Mouse (Mus musculus) layer of hippocampus, adult 11-12 months (tissue): ENCODE results near the gene Rictor.
"Not testable (repeated sequence)": the region's sequence is repeated elsewhere in the genome, so short reads cannot be mapped to it uniquely, and the experiment has no call there.

Source experiments
- DNase-seq: peaks from one replicate; pipeline ENCODE4 v3.0.0; 2022; ENCODE audit warnings: low spot score

Gene Rictor

GRCm38 (mm10) chr15:6739180-6739579 is 31.0 kb downstream of the Rictor start:
- no peak for DNase-seq

- no peak for DNase-seq
Measured at GRCm38 (mm10) chr15:6742337-6743025, 34.3 kb downstream of the Rictor start.

GRCm38 (mm10) chr15:6743723-6744122 is 35.5 kb downstream of the Rictor start:
- no peak for DNase-seq

DNA sequence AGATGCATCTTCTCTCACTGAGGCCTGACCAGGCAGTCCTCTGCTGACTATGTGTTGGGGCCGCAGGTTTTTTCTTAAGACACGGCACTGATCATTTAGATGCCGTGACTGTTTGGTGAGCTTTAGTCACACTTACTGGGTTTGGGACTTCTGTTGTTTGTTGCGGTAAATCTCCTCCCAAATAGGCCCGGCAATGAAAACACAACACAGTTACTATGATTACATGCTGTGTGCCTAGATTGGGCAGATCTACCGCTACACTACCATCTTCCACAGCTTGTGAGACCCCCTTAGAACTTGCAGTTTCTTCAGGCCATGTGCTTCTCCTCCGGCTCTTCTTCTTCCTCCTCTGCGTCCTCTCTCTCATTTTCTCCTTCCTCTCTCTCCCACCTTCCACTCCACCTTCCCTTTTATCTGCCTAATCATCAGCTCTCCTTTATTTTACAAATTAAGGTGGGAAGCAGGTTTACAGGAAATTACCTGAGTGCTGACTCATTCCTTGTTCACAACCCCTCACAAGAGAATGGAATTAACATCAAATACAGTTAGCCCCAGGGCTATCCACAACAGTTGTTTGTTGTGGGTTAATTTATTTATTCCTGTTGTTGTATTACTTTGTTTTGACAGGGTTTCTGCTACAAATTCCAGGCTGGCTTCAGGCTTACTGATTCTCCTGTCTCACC is 38.3 kb downstream of the Rictor start:
- DNase-seq = not testable (repeated sequence)

DNA sequence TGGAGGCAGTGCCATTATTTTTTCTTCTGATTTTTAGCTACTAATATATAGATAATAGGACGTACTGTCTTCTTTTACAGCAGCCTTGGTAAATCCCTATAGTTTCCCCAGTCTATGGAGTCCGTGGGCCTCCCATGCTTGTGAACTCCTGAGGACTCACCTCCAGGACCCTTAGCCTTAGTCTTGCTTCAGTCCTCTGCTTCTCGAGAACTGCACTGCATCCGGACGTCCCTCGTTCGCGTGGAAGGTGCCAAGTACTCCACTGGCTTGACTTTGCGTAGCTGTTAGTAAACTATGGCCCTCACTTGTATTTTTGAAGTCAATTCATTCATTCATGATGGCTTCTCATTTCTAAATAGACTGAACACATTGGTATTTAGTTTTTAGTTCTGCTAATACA is 38.8 kb downstream of the Rictor start:
- no peak for DNase-seq

GRCm38 (mm10) chr15:6754400-6754799 is 46.2 kb downstream of the Rictor start:
- no peak for DNase-seq

- DNase-seq = no peak
Measured at GRCm38 (mm10) chr15:6772265-6772664, 64.1 kb downstream of the Rictor start.

GRCm38 (mm10) chr15:6786212-6786611 is 78.0 kb downstream of the Rictor start:
- no peak for DNase-seq

DNA sequence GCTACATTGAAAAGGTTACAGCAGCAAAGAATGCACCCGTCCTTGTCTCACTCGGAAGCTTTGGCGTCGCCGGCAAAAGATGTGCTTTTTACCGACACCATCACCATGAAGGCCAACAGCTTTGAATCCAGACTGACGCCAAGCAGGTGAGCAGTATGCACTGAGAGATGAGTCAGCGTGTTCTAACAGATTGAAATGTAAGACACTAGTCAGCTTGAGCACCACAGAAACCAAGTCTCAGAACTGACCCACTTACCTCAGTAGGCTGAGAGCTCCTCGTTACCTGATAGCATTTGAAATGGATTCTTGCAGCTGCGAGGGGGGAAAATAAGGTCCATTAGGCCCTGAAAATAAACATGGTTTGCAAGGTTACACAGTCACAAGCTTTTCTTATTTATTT is 79.1 kb downstream of the Rictor start:
- no peak for DNase-seq

- DNase-seq = no peak
Measured at GRCm38 (mm10) chr15:6790011-6790410, 81.8 kb downstream of the Rictor start.

DNA sequence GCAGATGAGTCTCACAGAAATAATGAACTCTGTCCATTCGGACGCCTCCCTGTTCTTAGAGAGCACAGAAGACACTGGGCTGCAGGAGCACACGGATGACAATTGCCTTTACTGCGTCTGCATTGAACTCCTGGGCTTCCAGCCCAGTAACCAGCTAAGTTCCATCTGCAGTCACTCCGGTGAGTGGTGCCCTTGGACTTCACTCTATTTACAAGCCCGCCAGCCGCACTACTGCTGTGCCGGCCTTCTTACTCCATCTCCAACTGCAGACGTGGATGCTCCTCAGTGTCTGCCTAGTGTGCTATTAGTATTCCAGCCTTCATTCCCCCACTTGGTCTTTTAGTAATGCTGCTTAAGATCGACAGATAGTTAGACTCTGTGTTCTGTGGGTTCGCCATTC is 83.5 kb downstream of the Rictor start:
- DNase-seq = no peak

- no peak for DNase-seq
Measured at GRCm38 (mm10) chr15:6792846-6793245, 84.7 kb downstream of the Rictor start.

DNA sequence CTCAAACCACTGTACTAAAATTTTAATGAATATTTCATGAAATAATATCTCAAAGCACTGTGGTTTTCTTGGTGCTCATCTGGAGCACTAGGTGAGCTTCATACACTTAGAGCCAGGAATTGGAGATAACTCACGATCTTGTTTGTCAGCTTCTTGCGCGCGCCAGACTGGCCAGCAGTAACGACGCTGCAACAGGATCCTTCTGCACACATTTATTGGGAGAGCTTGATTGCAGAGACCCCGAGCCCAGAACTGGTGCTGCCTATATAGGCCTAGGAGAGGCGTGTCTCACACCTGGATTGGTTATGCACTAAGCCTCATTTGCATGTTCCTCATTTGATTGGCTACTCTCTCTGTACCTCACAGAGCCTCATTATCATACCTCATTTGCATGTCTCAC is 93.0 kb downstream of the Rictor start:
- not testable (repeated sequence) for DNase-seq

- DNase-seq = no peak
Measured at GRCm38 (mm10) chr15:6815807-6816206, 107.6 kb downstream of the Rictor start.

- DNase-seq = peak; percentile 22
Measured at GRCm38 (mm10) chr15:6840199-6840598, 132.0 kb downstream of the Rictor start.

DNA sequence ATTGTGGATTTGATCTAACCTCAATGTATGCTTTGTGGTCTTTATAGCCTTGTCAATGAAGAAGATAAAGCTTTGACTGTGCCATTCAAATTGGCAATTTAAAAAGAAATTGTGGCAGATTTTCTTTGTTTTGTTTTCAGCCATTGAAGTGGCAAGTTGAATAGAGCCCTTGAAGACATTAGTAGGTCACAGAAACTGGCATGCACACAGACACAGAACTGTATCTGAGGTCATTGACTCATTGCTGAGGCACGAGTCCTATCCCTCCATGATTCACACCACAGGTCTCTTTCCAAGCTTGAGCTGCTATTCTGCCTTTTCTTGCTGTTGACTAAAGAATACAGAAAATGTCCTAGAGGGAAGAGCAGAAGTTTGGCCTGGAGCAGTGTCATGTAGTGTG is 141.7 kb downstream of the Rictor start:
- no peak for DNase-seq
